Mouse (Mus musculus): ENCODE results near the gene Gabarap. TPM values are rescaled to one million over a fixed set of nuclear protein-coding genes. Genes with fewer than 3 reads are reported as not detected.

Gabarap gene
- total and polyA plus RNA-seq, 3 experiments, result 132 to 241 TPM; not detected in 1

DNA sequence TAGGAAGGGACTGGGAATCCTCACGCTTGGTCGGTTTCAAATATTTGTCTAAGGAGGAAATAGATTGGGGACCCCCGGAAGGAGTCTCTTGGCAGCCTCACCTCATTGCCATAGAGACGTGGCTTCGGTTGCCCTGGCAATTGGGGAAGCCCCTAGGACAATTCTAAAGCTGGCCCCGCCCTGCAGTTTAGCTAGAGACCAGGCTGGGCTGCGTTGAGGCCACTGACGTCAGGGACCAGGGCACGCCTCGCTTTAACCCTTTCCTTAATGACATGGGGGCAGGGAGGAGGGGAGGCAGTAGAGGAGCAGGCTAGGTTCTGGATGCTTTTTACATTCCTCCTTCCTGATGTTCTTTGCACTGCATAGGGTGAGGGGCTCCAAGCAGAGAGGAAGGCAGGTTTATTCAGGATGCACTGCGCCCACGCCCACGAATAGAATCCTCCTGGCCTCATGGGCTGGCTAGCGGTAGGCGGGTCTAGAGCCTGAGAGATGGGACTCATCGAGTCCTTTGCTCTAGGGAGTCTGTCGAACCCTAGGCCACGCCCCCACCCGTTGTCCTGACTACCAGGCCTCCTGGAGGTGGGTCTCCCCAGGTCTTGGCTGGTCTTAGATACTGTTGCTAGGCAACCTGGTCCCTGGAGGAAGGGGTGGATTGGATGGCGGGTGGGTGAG is 38.3 kb downstream of the Gabarap start:
- no peak overlapping the region for H3K4me3 ChIP-seq (ENCODE audit: control insufficient read depth in 1 of 2, insufficient read depth in 1 of 2, low read depth in 2 of 2, low read length in 2 of 2)
- peak; percentile 51 for DNase-seq (ENCODE audit: low read depth, low spot score)
- H3K36me3 ChIP-seq (ENCODE audit: control insufficient read depth in 1 of 2, insufficient read depth in 2 of 2, low read length in 2 of 2), result peaks cover 0 to 3% of the 10 kb centered on the region in 2 experiments; a peak in 2 of 4 replicates
- no peaks in the 10 kb centered on the region for H3K79me2 ChIP-seq (ENCODE audit: control insufficient read depth, insufficient read depth, low read length, poor library complexity)
- H3K9me3 ChIP-seq (replicated peaks; ENCODE audit: insufficient read depth, low read length), result no peaks in the 10 kb centered on the region
- H3K9ac ChIP-seq (ENCODE audit: control insufficient read depth, low read depth, low read length, poor library complexity, severe bottlenecking), result no peak overlapping the region
- TF ChIP-seq ZMIZ1 (IDR thresholded peaks at IDR 0.05; ENCODE audit: low read depth, low read length), result no peak
- TF ChIP-seq SMC3 (IDR thresholded peaks at IDR 0.05; ENCODE audit: low read depth, low read length), result no peak
- TF ChIP-seq GATA1 (IDR thresholded peaks at IDR 0.05; ENCODE audit: low read depth, low read length), result no peak
- no peak overlapping the region for H3K27ac ChIP-seq (ENCODE audit: control insufficient read depth, low read depth, low read length)
- H3K27me3 ChIP-seq (ENCODE audit: control insufficient read depth in 1 of 2, insufficient read depth in 2 of 2, low read length in 2 of 2), result no peaks in the 10 kb centered on the region
- H3K4me1 ChIP-seq (ENCODE audit: control insufficient read depth in 1 of 2, insufficient read depth in 2 of 2, low read length in 2 of 2), result peaks cover 0 to 9% of the 10 kb centered on the region in 2 experiments; a peak in 2 of 4 replicates

DNA sequence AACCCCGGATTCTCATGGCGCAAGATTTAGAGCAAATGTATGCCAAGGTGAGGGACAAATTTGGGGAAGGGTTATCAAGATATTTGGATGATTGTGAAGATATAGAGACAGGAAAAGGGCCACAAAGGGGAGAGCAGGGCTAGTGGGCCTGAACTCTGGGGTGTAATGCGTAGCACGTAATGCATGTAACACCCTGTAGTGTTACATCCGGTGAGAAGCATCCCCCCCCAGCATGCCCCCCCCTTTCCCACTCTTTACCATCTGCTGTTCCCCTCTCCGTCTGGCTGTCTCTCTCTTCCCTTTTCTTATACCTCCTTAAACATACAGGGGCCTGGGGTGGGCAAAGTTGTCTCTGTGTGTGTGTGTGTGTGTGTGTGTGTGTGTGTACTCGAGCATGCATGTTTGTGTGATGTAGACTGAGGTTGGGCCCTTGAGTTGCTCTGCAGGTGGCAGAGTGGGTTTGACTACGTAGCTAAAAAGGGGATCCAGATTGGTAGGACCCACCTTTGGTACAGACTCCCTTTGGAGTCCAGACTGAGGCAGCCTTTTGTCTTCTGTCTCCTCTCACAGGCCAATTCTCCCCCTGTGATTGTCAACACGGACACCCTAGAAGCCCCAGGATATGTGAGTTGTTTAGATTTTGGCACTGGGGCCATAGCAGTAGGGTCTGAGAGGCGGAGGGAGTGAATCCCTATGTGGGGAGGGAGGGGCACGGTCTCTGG is 39.0 kb downstream of the Gabarap start:
- Histone ChIP-seq H3K4me1 (ENCODE audit: control insufficient read depth in 1 of 2, insufficient read depth in 2 of 2, low read length in 2 of 2) (peaks cover 0 to 9% of the 10 kb centered on the region in 2 experiments; a peak in 2 of 4 replicates), H3K27me3 (ENCODE audit: control insufficient read depth in 1 of 2, insufficient read depth in 2 of 2, low read length in 2 of 2) (no peaks in the 10 kb centered on the region), H3K27ac (ENCODE audit: control insufficient read depth, low read depth, low read length) (no peak overlapping the region), H3K9me3 (replicated peaks; ENCODE audit: insufficient read depth, low read length) (no peaks in the 10 kb centered on the region), H3K4me3 (ENCODE audit: control insufficient read depth in 1 of 2, insufficient read depth in 1 of 2, low read depth in 2 of 2, low read length in 2 of 2) (no peak overlapping the region), H3K9ac (ENCODE audit: control insufficient read depth, low read depth, low read length, poor library complexity, severe bottlenecking) (no peak overlapping the region), H3K36me3 (ENCODE audit: control insufficient read depth in 1 of 2, insufficient read depth in 2 of 2, low read length in 2 of 2) (peaks cover 0 to 3% of the 10 kb centered on the region in 2 experiments; a peak in 2 of 4 replicates), H3K79me2 (ENCODE audit: control insufficient read depth, insufficient read depth, low read length, poor library complexity) (no peaks in the 10 kb centered on the region)
- TF ChIP-seq TCF12 (IDR thresholded peaks at IDR 0.05; ENCODE audit: low read depth, low read length), result no peak
- TF ChIP-seq ZNF384 (IDR thresholded peaks at IDR 0.05; ENCODE audit: low read depth, low read length), result no peak
- no peak for TF ChIP-seq NRF1 (IDR thresholded peaks at IDR 0.05; ENCODE audit: insufficient read depth, low read depth, low read length, poor library complexity, severe bottlenecking)
- TF ChIP-seq TAL1 (IDR thresholded peaks at IDR 0.05; ENCODE audit: low read length), result no peak
- TF ChIP-seq CTCF (IDR thresholded peaks at IDR 0.05 in 2 of 3, conservative IDR thresholded peaks at IDR 0.05 in 1 of 3; ENCODE audit: control insufficient read depth in 1 of 3, insufficient read depth in 1 of 3, low read depth in 2 of 3, low read length in 3 of 3, poor library complexity in 1 of 3, severe bottlenecking in 1 of 3), result no peak
- no peak for TF ChIP-seq SMC3 (IDR thresholded peaks at IDR 0.05; ENCODE audit: low read depth, low read length)
- TF ChIP-seq ZMIZ1 (IDR thresholded peaks at IDR 0.05; ENCODE audit: low read depth, low read length), result no peak
- TF ChIP-seq MYC (IDR thresholded peaks at IDR 0.05; ENCODE audit: low read depth, low read length), result no peak
- no peak for TF ChIP-seq MYB (IDR thresholded peaks at IDR 0.05; ENCODE audit: low read depth, low read length)
- TF ChIP-seq MAFK (IDR thresholded peaks at IDR 0.05; ENCODE audit: borderline replicate concordance, low read depth, low read length), result no peak
- no peak for TF ChIP-seq USF2 (IDR thresholded peaks at IDR 0.05; ENCODE audit: borderline replicate concordance in 1 of 2, insufficient read depth in 1 of 2, low read depth in 1 of 2, low read length in 2 of 2)
- no peak for TF ChIP-seq SIN3A (IDR thresholded peaks at IDR 0.05; ENCODE audit: low read length)
- TF ChIP-seq ZKSCAN1 (IDR thresholded peaks at IDR 0.05; ENCODE audit: low read depth, low read length), result no peak
- no peak for TF ChIP-seq KAT2A (conservative IDR thresholded peaks at IDR 0.05; ENCODE audit: low read depth, low read length)
- TF ChIP-seq EP300 (IDR thresholded peaks at IDR 0.05; ENCODE audit: low read depth in 1 of 2, low read length in 2 of 2), result no peak
- no peak for TF ChIP-seq BHLHE40 (IDR thresholded peaks at IDR 0.05; ENCODE audit: borderline replicate concordance, low read depth, low read length)
- TF ChIP-seq MAZ (IDR thresholded peaks at IDR 0.05; ENCODE audit: low read depth, low read length), result no peak
- no peak for TF ChIP-seq CHD1 (IDR thresholded peaks at IDR 0.05; ENCODE audit: low read depth, low read length)
- no peak for TF ChIP-seq POLR2A (IDR thresholded peaks at IDR 0.05; ENCODE audit: control insufficient read depth in 1 of 2, insufficient read depth in 1 of 2, low read depth in 1 of 2, low read length in 2 of 2, poor library complexity in 1 of 2)
- no peak for TF ChIP-seq GATA1 (IDR thresholded peaks at IDR 0.05; ENCODE audit: low read depth, low read length)
- no peak for DNase-seq (ENCODE audit: low read depth, low spot score)
